Mouse (Mus musculus): Measurements from ENCODE around the gene Slc13a2. TPM values are rescaled to one million over a fixed set of nuclear protein-coding genes. Genes with fewer than 3 reads are reported as not detected.

Gene Slc13a2
- polyA plus RNA-seq, 1 experiment from 2014 or later: 1.1 TPM

DNA sequence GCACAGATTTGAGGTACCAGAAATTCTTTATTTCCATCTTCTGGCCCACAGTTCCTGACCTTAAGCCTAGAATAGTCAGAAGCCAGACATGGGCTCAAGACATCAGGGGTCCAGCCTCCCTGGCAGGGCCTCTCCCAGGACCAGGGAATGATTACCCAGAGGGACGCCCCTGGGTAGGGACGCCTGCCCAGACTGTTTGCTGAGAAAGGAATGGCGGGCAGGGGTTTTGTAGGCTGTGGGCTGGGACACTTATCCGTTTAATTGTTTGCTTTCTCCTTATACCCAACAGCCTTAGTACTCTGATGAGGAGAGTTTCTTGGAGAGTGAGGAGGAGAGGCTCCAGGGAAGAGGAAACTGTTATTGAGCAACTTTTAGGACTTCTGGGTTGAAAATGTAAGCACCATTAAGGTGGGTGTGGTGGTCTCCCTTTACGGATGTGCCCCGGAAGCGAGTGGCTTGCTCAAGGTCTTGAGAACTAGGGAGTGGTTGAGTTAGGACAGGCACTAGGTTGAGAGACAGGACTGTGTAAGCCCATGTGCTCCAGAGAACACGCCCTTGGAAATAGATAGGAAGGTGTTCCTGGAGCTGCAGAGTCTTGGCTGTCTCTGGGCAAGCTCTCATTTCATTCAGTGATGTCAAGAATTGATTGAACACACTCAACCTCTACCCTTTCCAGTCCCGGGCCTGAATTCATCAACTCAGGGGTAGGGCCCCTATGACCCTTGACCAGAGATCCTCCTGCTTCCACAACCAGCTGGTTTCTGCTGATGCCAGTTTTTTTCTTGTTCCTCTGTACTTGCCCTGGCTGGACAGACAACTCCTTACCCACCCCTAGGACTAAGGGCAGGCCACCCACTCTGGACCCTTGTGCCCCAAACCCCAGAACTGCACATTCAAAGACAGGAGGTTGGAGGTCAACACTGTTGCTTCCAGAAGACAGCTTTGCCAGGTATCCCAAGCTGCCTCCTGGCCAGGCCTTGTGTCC is 13.5 kb downstream of the Slc13a2 start:
- peaks cover 6% of the 10 kb centered on the region; the same call in 1 of the 2 replicates for H3K27me3 ChIP-seq
- no peak for ATAC-seq (replicated peaks; ENCODE audit: low FRiP score)

DNA sequence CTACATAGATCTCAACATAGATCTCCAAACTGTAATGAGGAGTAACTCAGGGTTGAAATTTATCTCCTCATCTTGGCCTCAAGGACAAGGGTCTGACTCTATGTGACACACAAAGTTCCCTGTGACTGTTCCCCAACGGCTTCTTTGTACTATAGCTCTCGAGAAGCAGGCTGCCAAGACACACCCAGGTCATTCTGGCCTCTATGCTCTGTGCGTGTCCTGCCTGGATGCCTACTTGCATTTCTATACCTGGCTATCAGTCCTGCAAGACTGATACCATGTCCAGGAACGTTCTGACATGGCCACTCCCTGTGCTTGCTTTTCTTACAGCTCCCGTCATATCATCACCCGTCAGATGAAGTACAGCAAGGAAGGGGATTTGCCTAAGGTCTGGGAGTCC is 20.0 kb downstream of the Slc13a2 start:
- no peak for ATAC-seq (replicated peaks; ENCODE audit: low FRiP score)
- H3K4me2 ChIP-seq: no peak overlapping the region
- H3K4me1 ChIP-seq: peaks cover 25% of the 10 kb centered on the region
- no peak overlapping the region for H3K9ac ChIP-seq
- no peak overlapping the region for H3K4me3 ChIP-seq (replicated peaks)
- H3K27ac ChIP-seq: no peak overlapping the region
- WGBS: 75% methylated on average over 6 of the region's 6 CpGs
- H3K27me3 ChIP-seq: peaks cover 10% of the 10 kb centered on the region; the same call in 1 of the 2 replicates
- H3K36me3 ChIP-seq: no peaks in the 10 kb centered on the region
- H3K9me3 ChIP-seq (replicated peaks): no peaks in the 10 kb centered on the region

More for the DNA sequence above, 13.5 kb downstream of the Slc13a2 start:
- 0 out of 2 replicates have a peak, but pooled peaks cover under 1% of the 10 kb centered on the region for H3K4me1 ChIP-seq
- 72% methylated on average over 9 of the region's 9 CpGs for WGBS
- no peak overlapping the region for H3K4me2 ChIP-seq
- H3K9ac ChIP-seq: no peak overlapping the region
- no peak overlapping the region for H3K4me3 ChIP-seq (replicated peaks)
- H3K9me3 ChIP-seq (replicated peaks): no peaks in the 10 kb centered on the region
- H3K27ac ChIP-seq: no peak overlapping the region
- H3K36me3 ChIP-seq: no peaks in the 10 kb centered on the region

DNA sequence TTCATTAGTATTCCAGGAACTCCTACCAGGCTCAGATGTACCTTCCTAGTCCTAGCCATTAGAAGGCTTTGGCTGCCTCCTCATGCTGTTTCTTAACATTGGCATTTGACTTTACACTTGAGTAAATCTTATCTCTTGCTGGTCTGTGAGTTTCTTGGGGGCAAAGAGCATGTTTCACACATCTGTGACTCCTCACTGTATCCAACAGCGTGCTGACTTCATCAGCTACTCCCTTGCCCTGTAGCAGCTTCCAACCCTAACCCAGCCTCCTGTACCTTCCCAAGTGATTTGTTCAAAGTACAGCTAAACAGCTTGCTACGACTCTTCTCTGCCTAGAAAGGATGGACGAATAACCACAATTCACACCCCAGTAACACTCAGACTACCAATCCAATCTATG is 20.5 kb downstream of the Slc13a2 start:
- H3K4me2 ChIP-seq: no peak overlapping the region
- H3K27me3 ChIP-seq: peaks cover 10% of the 10 kb centered on the region; the same call in 1 of the 2 replicates
- no peak for ATAC-seq (replicated peaks; ENCODE audit: low FRiP score)
- H3K9ac ChIP-seq: no peak overlapping the region
- H3K36me3 ChIP-seq: no peaks in the 10 kb centered on the region
- WGBS: 60% methylated on average over 3 of the region's 3 CpGs
- H3K9me3 ChIP-seq (replicated peaks): no peaks in the 10 kb centered on the region
- no peak overlapping the region for H3K4me3 ChIP-seq (replicated peaks)
- H3K4me1 ChIP-seq: peaks cover 31% of the 10 kb centered on the region
- H3K27ac ChIP-seq: no peak overlapping the region

DNA sequence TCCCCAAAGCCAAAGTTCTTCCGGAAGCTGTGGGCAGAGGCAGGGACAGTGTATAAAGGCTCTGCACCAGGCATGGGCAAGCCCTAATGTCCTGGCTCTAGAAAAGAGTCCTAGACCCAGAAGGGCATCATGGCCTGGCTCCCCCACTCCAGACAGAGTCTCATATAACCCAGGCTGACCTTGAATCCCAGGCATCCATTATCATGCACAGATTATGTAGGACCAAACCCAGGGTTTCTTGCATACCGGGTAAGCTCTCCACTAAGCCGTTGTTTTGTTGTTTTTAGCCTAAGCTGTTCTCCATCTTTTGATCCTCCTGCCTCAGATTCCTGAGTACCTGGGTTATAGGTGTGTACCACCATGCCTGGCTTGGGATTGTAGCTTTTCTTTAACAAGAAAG is 21.1 kb downstream of the Slc13a2 start:
- Histone ChIP-seq H3K9ac (no peak overlapping the region), H3K9me3 (replicated peaks) (no peaks in the 10 kb centered on the region), H3K4me3 (replicated peaks) (no peak overlapping the region), H3K27me3 (peaks cover 10% of the 10 kb centered on the region; the same call in 1 of the 2 replicates), H3K4me2 (no peak overlapping the region), H3K27ac (no peak overlapping the region), H3K36me3 (no peaks in the 10 kb centered on the region), H3K4me1 (peaks cover 34% of the 10 kb centered on the region)
- ATAC-seq (replicated peaks; ENCODE audit: low FRiP score): no peak
- 61% methylated on average over 3 of the region's 3 CpGs for WGBS

DNA sequence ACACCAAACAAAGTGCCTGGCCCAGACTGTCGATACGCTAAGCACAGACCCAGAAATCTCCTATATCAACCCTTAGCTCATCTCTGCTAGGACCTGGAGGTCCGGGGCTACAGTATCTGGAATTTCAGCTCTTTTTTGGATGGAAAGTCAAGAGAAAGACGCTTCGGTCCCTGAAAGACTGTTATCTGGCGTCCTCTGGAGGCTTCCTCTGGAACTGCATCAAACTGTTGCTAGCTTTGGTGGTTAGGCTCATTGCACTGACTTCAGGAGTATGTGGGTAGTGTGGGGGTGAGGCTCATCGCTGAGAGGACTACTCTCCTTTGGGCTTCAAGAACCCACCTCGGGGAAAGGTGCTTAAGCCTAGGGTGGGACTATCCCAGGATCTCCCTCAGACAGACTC is 22.3 kb downstream of the Slc13a2 start:
- H3K9me3 ChIP-seq (replicated peaks): no peaks in the 10 kb centered on the region
- no peak overlapping the region for H3K9ac ChIP-seq
- no peak overlapping the region for H3K4me3 ChIP-seq (replicated peaks)
- H3K36me3 ChIP-seq: no peaks in the 10 kb centered on the region
- WGBS: 17% methylated on average over 8 of the region's 8 CpGs
- ATAC-seq (replicated peaks; ENCODE audit: low FRiP score): no peak
- no peak overlapping the region for H3K4me2 ChIP-seq
- no peak overlapping the region for H3K27ac ChIP-seq
- H3K4me1 ChIP-seq: peaks cover 34% of the 10 kb centered on the region
- H3K27me3 ChIP-seq: peaks cover 10% of the 10 kb centered on the region; the same call in 1 of the 2 replicates

DNA sequence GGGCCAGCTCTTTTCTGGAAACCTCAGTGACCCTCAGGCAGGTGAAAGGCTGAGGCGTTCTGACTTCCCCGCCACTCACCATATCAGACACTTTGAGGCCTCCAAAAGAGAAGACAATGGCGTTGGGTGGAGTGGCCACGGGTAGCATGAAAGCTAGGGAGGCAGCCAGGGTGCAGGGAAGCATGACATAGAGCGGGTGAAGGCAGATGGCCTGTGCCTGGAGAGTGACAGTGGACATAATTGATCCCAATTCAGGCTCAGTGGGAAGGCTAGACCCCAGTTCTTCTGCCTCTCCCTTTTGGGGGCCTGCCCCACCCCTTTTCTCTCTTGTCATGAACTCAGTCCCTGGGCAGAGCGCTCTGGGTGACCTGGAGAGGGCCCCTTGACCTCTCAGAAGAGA is 23.8 kb downstream of the Slc13a2 start:
- no peak for ATAC-seq (replicated peaks; ENCODE audit: low FRiP score)

DNA sequence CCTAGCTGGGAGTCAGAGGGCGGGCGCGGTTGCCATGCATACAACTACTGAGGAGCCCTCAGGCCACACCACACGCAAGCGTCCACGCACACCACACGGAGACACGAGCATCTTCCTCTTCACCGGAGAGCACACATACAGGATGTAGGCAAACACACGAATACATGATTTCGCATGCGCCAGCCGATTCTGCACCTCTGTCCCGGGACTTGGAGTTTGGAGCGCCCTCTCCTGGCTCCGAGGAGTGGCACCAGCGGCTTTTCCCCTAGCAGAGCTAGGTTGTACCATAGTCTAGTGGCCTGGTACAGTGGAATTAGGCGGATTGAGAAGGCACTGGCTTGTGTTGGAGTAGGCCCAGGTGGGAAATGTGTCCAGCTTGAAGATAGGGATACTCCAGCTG is 24.6 kb downstream of the Slc13a2 start:
- peak overlapping the region; percentile 76 for H3K27ac ChIP-seq
- ATAC-seq (replicated peaks; ENCODE audit: low FRiP score): peak; percentile 30; the same call in 1 of the 2 replicates
- no peaks in the 10 kb centered on the region for H3K36me3 ChIP-seq
- H3K4me1 ChIP-seq: peaks cover 46% of the 10 kb centered on the region
- no peaks in the 10 kb centered on the region for H3K9me3 ChIP-seq (replicated peaks)
- H3K27me3 ChIP-seq: 0 out of 2 replicates have a peak, but pooled peaks cover 4% of the 10 kb centered on the region
- no peak overlapping the region for H3K9ac ChIP-seq
- WGBS: 9% methylated on average over 18 of the region's 18 CpGs
- H3K4me3 ChIP-seq (replicated peaks): no peak overlapping the region; the same call in 1 of the 2 replicates
- H3K4me2 ChIP-seq: peak overlapping the region; percentile 47

More for the DNA sequence above, 23.8 kb downstream of the Slc13a2 start:
- WGBS: 46% methylated on average over 6 of the region's 6 CpGs
- Histone ChIP-seq H3K36me3 (no peaks in the 10 kb centered on the region), H3K4me1 (peaks cover 42% of the 10 kb centered on the region), H3K4me3 (replicated peaks) (no peak overlapping the region), H3K27ac (no peak overlapping the region), H3K27me3 (0 out of 2 replicates have a peak, but pooled peaks cover 4% of the 10 kb centered on the region), H3K9me3 (replicated peaks) (no peaks in the 10 kb centered on the region), H3K9ac (no peak overlapping the region), H3K4me2 (no peak overlapping the region)

DNA sequence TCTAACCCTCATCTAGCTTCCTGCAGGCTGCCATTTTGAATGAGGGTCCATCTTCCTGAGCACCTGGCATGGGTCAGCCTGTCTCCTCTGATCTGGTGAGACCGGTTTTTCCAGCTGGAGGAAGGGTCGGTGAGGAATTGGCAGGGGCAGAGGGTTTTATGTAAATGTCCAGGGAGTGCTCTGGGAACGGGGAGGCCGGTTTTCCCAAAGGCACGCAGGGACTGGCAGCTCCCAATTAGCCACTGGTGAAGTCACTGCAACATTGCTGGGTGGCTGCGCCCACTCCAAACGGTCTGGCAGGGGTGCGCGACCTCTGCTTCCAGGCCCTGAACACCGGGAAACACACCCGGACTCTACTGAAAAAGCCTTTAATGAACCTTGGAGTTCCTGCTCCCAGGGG is 25.1 kb downstream of the Slc13a2 start:
- peaks cover 46% of the 10 kb centered on the region for H3K4me1 ChIP-seq
- no peaks in the 10 kb centered on the region for H3K36me3 ChIP-seq
- H3K27me3 ChIP-seq: 0 out of 2 replicates have a peak, but pooled peaks cover 4% of the 10 kb centered on the region
- ATAC-seq (replicated peaks; ENCODE audit: low FRiP score): no peak
- WGBS: 39% methylated on average over 11 of the region's 11 CpGs
- peak overlapping the region; percentile 76 for H3K27ac ChIP-seq
- H3K9me3 ChIP-seq (replicated peaks): no peaks in the 10 kb centered on the region
- H3K4me2 ChIP-seq: peak overlapping the region; percentile 47
- H3K9ac ChIP-seq: no peak overlapping the region
- H3K4me3 ChIP-seq (replicated peaks): no peak overlapping the region; the same call in 1 of the 2 replicates

DNA sequence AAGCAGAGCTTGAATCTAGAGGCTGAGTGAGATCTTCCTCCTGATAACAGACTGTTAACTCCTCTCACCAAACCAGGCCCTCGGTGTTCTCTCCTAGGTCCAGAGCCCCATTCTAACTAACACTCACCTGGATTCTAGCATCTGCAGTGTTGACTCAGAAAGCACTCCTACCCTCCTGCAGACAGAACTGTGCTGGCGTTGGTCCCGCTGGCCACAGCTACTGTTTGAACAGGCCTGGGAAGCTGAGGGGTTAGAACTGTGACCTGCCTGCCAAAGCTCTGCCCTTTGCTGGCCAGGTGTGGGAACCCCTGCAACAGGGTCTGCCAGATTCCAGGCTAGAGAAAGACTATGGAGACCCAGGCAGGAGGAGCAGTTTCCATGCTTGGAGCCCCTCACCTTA is 29.3 kb downstream of the Slc13a2 start:
- 81% methylated on average over 3 of the region's 3 CpGs for WGBS
- no peaks in the 10 kb centered on the region for H3K36me3 ChIP-seq
- H3K27me3 ChIP-seq: no peaks in the 10 kb centered on the region
- no peaks in the 10 kb centered on the region for H3K9me3 ChIP-seq (replicated peaks)
- H3K4me3 ChIP-seq (replicated peaks): no peak overlapping the region
- H3K27ac ChIP-seq: no peak overlapping the region
- no peak overlapping the region for H3K9ac ChIP-seq
- peaks cover 27% of the 10 kb centered on the region for H3K4me1 ChIP-seq
- ATAC-seq (replicated peaks; ENCODE audit: low FRiP score): no peak
- no peak overlapping the region for H3K4me2 ChIP-seq

DNA sequence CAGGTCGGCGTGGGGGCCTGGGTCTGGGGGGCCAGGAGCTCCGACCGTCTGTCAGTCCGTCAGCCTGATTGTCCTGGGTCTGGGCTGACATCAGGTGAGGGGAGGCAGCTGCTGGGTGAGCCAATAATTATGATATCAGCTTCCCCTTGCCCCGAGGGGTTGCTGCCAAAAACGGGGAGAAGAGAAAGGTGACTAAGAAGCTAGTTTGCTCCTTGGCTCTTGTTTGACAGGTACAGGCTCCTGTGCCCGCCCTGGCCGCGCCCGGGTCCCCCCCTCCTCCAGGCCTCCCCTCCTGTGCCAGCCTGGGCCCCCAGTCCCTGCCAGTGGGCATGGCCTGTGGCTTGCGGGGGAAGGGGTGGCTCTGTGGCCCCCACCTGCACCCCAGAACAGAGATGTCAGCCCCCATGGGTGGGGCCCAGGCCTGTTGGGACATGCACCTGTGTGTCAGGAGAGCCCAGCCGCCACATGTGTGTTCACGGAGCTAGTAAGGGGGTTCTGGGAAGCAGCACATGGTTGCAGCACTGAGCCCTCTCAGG is 35.4 kb downstream of the Slc13a2 start, which contains the start of gene Foxn1:
Gene Foxn1 (minus strand): TSS at position 51 of the 536 bp plus-strand sequence.
- 58% methylated on average over 14 of the region's 14 CpGs for WGBS

DNA sequence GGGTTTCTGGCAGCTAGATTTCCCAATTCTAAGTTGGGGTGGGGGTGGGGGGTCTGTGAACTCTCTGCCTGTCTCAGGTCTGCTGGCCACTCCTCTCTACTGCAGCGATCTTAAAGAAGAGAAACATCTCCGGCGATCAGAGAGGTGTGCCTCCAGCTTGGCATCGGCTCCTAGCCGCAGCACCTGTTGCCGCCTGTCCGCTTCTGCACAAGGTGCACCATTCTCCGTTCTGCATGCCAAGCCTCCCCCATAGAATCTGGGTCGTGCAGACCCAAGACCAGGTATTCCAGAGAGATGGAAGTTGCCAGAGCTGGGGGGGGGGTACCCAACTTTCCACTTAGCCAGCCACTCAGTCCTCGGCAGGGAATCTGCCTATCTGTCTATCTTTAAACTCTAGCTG is 36.2 kb downstream of the Slc13a2 start:
- Histone ChIP-seq H3K4me2 (no peak overlapping the region), H3K9ac (no peak overlapping the region), H3K27me3 (no peaks in the 10 kb centered on the region), H3K9me3 (replicated peaks) (no peaks in the 10 kb centered on the region), H3K27ac (no peak overlapping the region), H3K4me3 (replicated peaks) (no peak overlapping the region), H3K4me1 (peaks cover 22% of the 10 kb centered on the region), H3K36me3 (no peaks in the 10 kb centered on the region)
- no peak for ATAC-seq (replicated peaks; ENCODE audit: low FRiP score)
- WGBS: 79% methylated on average over 10 of the region's 10 CpGs

More for the DNA sequence above, 35.4 kb downstream of the Slc13a2 start, which contains the start of gene Foxn1:
- no peaks in the 10 kb centered on the region for H3K36me3 ChIP-seq
- peaks cover 22% of the 10 kb centered on the region for H3K4me1 ChIP-seq
- no peak within 1 kb of the TSS for H3K27ac ChIP-seq
- H3K27me3 ChIP-seq: no peaks in the 10 kb centered on the region
- no peak for ATAC-seq (replicated peaks; ENCODE audit: low FRiP score)
- H3K9me3 ChIP-seq (replicated peaks): no peaks in the 10 kb centered on the region
- no peak within 1 kb of the TSS for H3K4me2 ChIP-seq
- no peak within 1 kb of the TSS for H3K9ac ChIP-seq
- no peak within 1 kb of the TSS for H3K4me3 ChIP-seq (replicated peaks)

DNA sequence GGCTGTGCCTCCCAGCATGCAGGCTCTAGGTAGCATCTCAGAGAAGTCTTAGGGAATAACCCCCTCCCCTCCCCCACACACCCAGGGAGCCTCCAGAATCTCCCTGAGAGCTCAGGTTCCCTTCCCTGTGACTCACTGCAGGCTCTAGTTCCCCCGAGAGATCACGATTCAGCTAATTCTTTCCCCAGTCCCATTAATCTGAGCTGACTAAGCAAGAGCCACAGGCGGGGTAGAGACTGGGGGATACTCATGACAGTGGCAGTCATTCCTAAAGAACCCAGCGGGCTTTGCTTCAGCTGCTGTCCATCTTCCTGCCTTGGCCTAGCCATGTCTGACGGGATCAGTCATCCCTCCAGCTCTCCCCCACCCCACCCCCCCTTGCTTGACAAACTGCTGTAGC is 39.3 kb downstream of the Slc13a2 start:
- Histone ChIP-seq H3K4me1 (peaks cover 26% of the 10 kb centered on the region), H3K27me3 (no peaks in the 10 kb centered on the region), H3K36me3 (no peaks in the 10 kb centered on the region), H3K4me3 (replicated peaks) (no peak overlapping the region), H3K4me2 (no peak overlapping the region), H3K27ac (no peak overlapping the region), H3K9me3 (replicated peaks) (no peaks in the 10 kb centered on the region), H3K9ac (no peak overlapping the region)
- 19% methylated on average over 5 of the region's 5 CpGs for WGBS
- ATAC-seq (replicated peaks; ENCODE audit: low FRiP score): 0 out of 2 replicates have a peak, but pooled peaks have one; percentile 8

Measured in kidney, embryonic 15.5 days (tissue).